Mouse (Mus musculus): ENCODE measurements at regions not wholly inside any gene's neighbourhood (a gene's known extent, or its start where the extent isn't known, plus 50 kb on each side); places are given as distances from the start of the nearest gene placed in this dataset.

- TF ChIP-seq CTCF (IDR thresholded peaks at IDR 0.05; ENCODE audit: borderline replicate concordance, insufficient read depth, low read length) (no peak), POLR2A (IDR thresholded peaks at IDR 0.05; ENCODE audit: low read depth, low read length) (no peak)
These were observed 295.5 kb upstream of the Ubash3b start for GRCm38 (mm10) chr9:41457003-41457402.
